Mouse (Mus musculus) embryonic facial prominence, embryonic 14.5 days (tissue): ENCODE measurements around the gene Rsad2. TPM values are rescaled to one million over a fixed set of nuclear protein-coding genes. Genes with fewer than 3 reads are reported as not detected.
A peak's percentile ranks its signal among the peaks of the same experiment; 100 is the strongest.

Source experiments
- ATAC-seq: fragments of 200-750 bp; cut with Nextera tagmentation; 2 replicates; pipeline ENCODE4 v1.8.0; 2017; ENCODE audit warnings: low read depth, moderate number of reproducible peaks, moderate TSS enrichment
- DNase-seq: peaks from one replicate; pipeline ENCODE4 v3.0.0-alpha.2; 2015; ENCODE audit warnings: low spot score
- H3K27ac ChIP-seq: fragments of 300-500 bp; sonication (generic); replicated peaks from 2 replicates; pipeline ENCODE4 v1.5.1; 2014; ENCODE audit warnings: low read depth, mild to moderate bottlenecking, low read length, moderate library complexity
- H3K27me3 ChIP-seq: fragments of 300-500 bp; sonication (generic); replicated peaks from 2 replicates; pipeline ENCODE4 v1.6.1; 2014; ENCODE audit warnings: low read length; ENCODE audit not compliant: control insufficient read depth, insufficient read depth
- H3K36me3 ChIP-seq: fragments of 300-500 bp; sonication (generic); 2 replicates; pipeline ENCODE4 v1.6.1; 2014; ENCODE audit warnings: low read length, mixed read lengths; ENCODE audit not compliant: control insufficient read depth, insufficient read depth
- H3K4me1 ChIP-seq: fragments of 300-500 bp; sonication (generic); 2 replicates; pipeline ENCODE4 v1.6.1; 2014; ENCODE audit warnings: antibody characterized with exemption, low read length; ENCODE audit not compliant: control insufficient read depth, insufficient read depth
- H3K4me2 ChIP-seq: fragments of 300-500 bp; sonication (generic); 2 replicates; pipeline ENCODE4 v1.6.1; 2014; ENCODE audit warnings: low read depth, mild to moderate bottlenecking, low read length, moderate library complexity, mixed read lengths
- H3K4me3 ChIP-seq: fragments of 300-500 bp; sonication (generic); 2 replicates; pipeline ENCODE4 v1.5.1; 2014; ENCODE audit warnings: low read depth, mild to moderate bottlenecking, low read length
- H3K9ac ChIP-seq: fragments of 300-500 bp; sonication (generic); 2 replicates; pipeline ENCODE4 v1.6.1; 2014; ENCODE audit warnings: low read depth, mild to moderate bottlenecking, low read length, moderate library complexity, mixed read lengths
- H3K9me3 ChIP-seq: fragments of 300-500 bp; sonication (generic); 2 replicates; pipeline ENCODE4 v1.6.1; 2016; ENCODE audit warnings: low read length; ENCODE audit not compliant: control insufficient read depth
- WGBS: fragments of 180-500 bp; shearing (Covaris S2); extraction: QIAGEN DNeasy Blood & Tissue Kit; methylation state at CpG from one replicate; pipeline ENCODE4 v1.1.7; 2014; 5-methylcytosine and 5-hydroxymethylcytosine counted together
- polyA plus RNA-seq: library from polyadenylated mRNA; unstranded; fragments of >200 nt; fragmentation: Nextera tagmentation; extraction: Ambion mirVana; gene quantifications from 2 replicates; pipeline ENCODE4 v1.2.1, GENCODE M21; 2014

Rsad2 gene
- polyA plus RNA-seq, 1 experiment from 2014 or later, result 2.4 TPM

- Histone ChIP-seq H3K27ac (no peak overlapping the region), H3K9ac (no peak overlapping the region), H3K4me1 (no peaks in the 10 kb centered on the region), H3K4me3 (no peak overlapping the region), H3K4me2 (no peak overlapping the region), H3K27me3 (no peaks in the 10 kb centered on the region), H3K36me3 (no peaks in the 10 kb centered on the region), H3K9me3 (no peaks in the 10 kb centered on the region)
- ATAC-seq (no peak), DNase-seq (peak; percentile 18)
- 77% methylated on average over 5 of the region's 5 CpGs for WGBS
Observed at GRCm38 (mm10) chr12:26477198-26477597, 20.9 kb upstream of the Rsad2 start.

DNA sequence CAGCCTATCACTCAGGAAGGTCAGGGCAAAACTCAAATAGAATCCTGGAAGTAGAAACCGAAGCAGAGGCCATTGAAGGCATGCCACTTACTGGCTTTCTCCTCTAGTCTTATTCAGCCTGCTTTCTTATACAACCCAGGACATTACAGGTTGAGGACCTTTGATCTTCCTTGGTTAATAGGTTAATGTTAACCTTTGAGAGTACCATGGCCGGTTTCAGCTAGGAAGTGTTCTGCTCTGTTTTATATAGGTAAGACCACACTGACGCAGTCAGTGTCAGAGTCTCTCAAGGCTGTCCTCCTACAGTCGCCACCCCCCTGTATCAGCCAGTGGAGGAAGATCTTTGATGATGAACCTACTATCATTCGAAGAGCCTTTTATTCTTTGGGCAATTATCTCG, 17.5 kb upstream of the Rsad2 start:
- ATAC-seq, result no peak
- H3K9me3 ChIP-seq, result no peaks in the 10 kb centered on the region
- H3K27ac ChIP-seq, result no peak overlapping the region
- H3K9ac ChIP-seq, result no peak overlapping the region
- no peak overlapping the region for H3K4me2 ChIP-seq
- no peaks in the 10 kb centered on the region for H3K27me3 ChIP-seq
- WGBS, result 88% methylated on average over 6 of the region's 6 CpGs
- no peaks in the 10 kb centered on the region for H3K36me3 ChIP-seq
- no peak overlapping the region for H3K4me3 ChIP-seq
- no peak for DNase-seq
- H3K4me1 ChIP-seq, result peaks cover 6% of the 10 kb centered on the region; the same call in 1 of the 2 replicates

- no peaks in the 10 kb centered on the region for H3K9me3 ChIP-seq
- no peak overlapping the region for H3K4me3 ChIP-seq
- no peak overlapping the region for H3K9ac ChIP-seq
- ATAC-seq, result no peak
- peaks cover 6% of the 10 kb centered on the region; the same call in 1 of the 2 replicates for H3K4me1 ChIP-seq
- H3K36me3 ChIP-seq, result no peaks in the 10 kb centered on the region
- no peak overlapping the region for H3K4me2 ChIP-seq
- DNase-seq, result no peak
- H3K27ac ChIP-seq, result no peak overlapping the region
- H3K27me3 ChIP-seq, result no peaks in the 10 kb centered on the region
- 85% methylated on average over 3 of the region's 3 CpGs for WGBS
Observed at GRCm38 (mm10) chr12:26472770-26473481, 16.7 kb upstream of the Rsad2 start.

DNA sequence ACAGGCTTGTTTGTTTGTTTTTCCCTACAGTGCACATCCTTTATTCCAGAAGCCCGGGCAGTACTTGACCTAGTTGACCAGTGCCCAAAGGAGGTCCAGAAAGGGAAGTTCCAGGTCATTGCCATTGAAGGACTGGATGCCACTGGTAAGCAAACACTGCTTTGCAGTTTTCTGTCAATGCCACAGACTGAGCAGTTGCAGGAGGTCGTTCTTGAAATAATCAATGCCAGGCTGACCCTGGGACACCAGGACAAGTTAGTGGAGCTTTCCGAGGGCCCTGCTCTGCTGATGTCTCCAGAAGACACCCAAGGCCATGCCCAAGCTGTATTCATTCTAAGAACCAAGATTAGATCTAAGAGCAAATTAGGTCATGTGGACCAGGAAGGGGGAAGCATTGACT, 15.1 kb upstream of the Rsad2 start:
- WGBS, result 54% methylated on average over 3 of the region's 3 CpGs
- Histone ChIP-seq H3K27me3 (no peaks in the 10 kb centered on the region), H3K9ac (no peak overlapping the region), H3K4me2 (no peak overlapping the region), H3K9me3 (no peaks in the 10 kb centered on the region), H3K36me3 (no peaks in the 10 kb centered on the region), H3K27ac (no peak overlapping the region), H3K4me1 (peaks cover 6% of the 10 kb centered on the region; the same call in 1 of the 2 replicates), H3K4me3 (no peak overlapping the region)
- ATAC-seq (no peak), DNase-seq (no peak)

DNA sequence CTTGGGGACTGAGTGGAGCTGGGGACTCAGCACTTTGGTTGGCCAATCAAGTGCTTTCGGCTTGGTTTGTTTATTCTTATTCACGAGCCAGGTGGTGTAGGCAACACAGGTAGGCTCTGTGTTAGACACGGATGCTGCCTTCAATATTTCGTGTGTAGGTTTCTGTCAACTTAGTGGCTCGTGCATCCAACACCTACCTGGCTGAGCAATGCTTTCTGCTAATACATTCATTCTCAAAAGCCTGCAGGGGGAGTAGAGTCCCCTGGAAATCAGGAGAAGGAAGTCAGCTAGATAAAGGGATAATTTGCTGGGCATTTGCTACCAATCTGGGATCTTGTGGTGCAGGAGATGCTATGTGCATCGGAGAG, 13.8 kb upstream of the Rsad2 start:
- Histone ChIP-seq H3K27ac (0 out of 2 replicates have a peak overlapping the region, but pooled peaks have one; percentile 33), H3K9ac (peak overlapping the region; percentile 78), H3K4me3 (peak overlapping the region; percentile 68), H3K4me2 (peak overlapping the region; percentile 98), H3K36me3 (no peaks in the 10 kb centered on the region), H3K9me3 (no peaks in the 10 kb centered on the region), H3K4me1 (peaks cover 6% of the 10 kb centered on the region; the same call in 1 of the 2 replicates), H3K27me3 (no peaks in the 10 kb centered on the region)
- no peak; the same call in 1 of the 2 replicates for ATAC-seq
- 33% methylated on average over 6 of the region's 6 CpGs for WGBS
- DNase-seq, result peak; percentile 31

- H3K4me2 ChIP-seq, result peak within 1 kb of the TSS; percentile 98
- peak within 1 kb of the TSS; percentile 78 for H3K9ac ChIP-seq
- ATAC-seq (peak; percentile 89), DNase-seq (peak; percentile 88)
- H3K9me3 ChIP-seq, result no peaks in the 10 kb centered on the region
- peaks cover 6% of the 10 kb centered on the region; the same call in 1 of the 2 replicates for H3K4me1 ChIP-seq
- H3K27ac ChIP-seq, result peak within 1 kb of the TSS; percentile 81
- H3K4me3 ChIP-seq, result peak within 1 kb of the TSS; percentile 68
- no peaks in the 10 kb centered on the region for H3K36me3 ChIP-seq
- H3K27me3 ChIP-seq, result no peaks in the 10 kb centered on the region
- under 1% methylated on average over 25 of the region's 69 CpGs for WGBS
Observed at GRCm38 (mm10) chr12:26469098-26470041, 13.1 kb upstream of the Rsad2 start, which contains the start of gene Cmpk2. Cmpk2 (plus strand) TSS chr12:26469204.

GRCm38 (mm10) chr12:26465600-26465999, 9.3 kb upstream of the Rsad2 start:
- Histone ChIP-seq H3K9me3 (no peaks in the 10 kb centered on the region), H3K9ac (no peak overlapping the region)
- 65% methylated on average over 5 of the region's 5 CpGs for WGBS

DNA sequence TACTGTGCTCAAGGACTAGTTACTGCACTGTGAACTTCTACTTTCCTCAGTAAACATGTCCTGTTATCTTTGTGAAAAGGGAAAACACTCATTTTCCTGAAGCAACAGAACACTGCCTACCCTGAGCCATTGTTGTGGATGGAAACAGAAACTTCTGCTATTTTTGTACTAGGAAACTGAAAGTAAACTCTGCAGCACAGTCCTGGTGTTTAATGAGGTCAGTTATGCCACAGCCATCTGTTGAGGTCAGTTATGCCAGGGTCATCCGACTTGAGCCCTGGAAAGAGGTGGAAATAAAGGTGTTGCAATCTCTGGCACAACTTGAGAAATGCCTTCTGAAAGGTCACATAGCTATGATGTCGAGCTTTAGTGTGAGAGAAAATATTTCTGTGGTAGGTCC, 3.8 kb upstream of the Rsad2 start:
- ATAC-seq, result no peak
- Histone ChIP-seq H3K9me3 (no peaks in the 10 kb centered on the region), H3K4me3 (no peak overlapping the region), H3K9ac (no peak overlapping the region), H3K27me3 (no peaks in the 10 kb centered on the region), H3K4me1 (peaks cover 8% of the 10 kb centered on the region; the same call in 1 of the 2 replicates), H3K36me3 (no peaks in the 10 kb centered on the region), H3K27ac (no peak overlapping the region), H3K4me2 (no peak overlapping the region)
- DNase-seq, result no peak
- 47% methylated on average over 2 of the region's 2 CpGs for WGBS

More at GRCm38 (mm10) chr12:26465600-26465999, 9.3 kb upstream of the Rsad2 start:
- Histone ChIP-seq H3K4me3 (no peak overlapping the region), H3K4me1 (peaks cover 3% of the 10 kb centered on the region; the same call in 1 of the 2 replicates), H3K27me3 (no peaks in the 10 kb centered on the region), H3K36me3 (no peaks in the 10 kb centered on the region), H3K27ac (no peak overlapping the region), H3K4me2 (no peak overlapping the region)
- DNase-seq (no peak), ATAC-seq (no peak)
